Mouse (Mus musculus) gastrocnemius, postnatal 25 days (tissue): ENCODE measurements around the gene Gm20716. TPM values are rescaled to one million over a fixed set of nuclear protein-coding genes. Genes with fewer than 3 reads are reported as not detected.

Experiments
- DNase-seq: peaks from one replicate; pipeline ENCODE4 v3.0.0; 2022
- total RNA-seq, 2 experiments: library from RNA; stranded (reverse); gene quantifications; 1 replicate in 1 of 2; 2 replicates in 1 of 2; pipeline ENCODE4 v1.2.3; 2021

Gm20716 gene
- total RNA-seq, 2 experiments from 2014 or later = 8.2 to 9.1 TPM

GRCm38 (mm10) chr2:168229116-168230025 lies 793 bp downstream of the Gm20716 start:
- DNase-seq = peak; percentile 42

DNA sequence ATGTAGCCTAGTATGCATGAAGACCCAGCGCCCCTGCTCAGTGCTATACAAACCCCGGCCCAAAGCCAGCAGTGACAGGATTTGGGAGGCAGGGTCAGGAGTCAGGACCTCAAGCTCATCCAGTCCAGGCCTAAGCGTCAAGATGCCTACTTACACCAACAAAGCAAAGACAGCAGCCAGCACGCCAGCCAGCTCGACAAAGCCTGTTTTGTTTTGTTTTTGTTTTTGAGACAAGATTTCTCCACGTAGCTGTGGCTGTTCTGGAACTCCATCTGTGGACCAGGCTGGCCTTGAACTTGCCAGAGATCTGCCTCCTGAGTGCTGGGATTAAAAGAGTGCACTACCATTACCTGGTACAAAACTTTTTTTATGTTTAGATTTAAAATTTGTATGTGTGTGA lies 6.8 kb downstream of the Gm20716 start:
- DNase-seq = no peak

DNA sequence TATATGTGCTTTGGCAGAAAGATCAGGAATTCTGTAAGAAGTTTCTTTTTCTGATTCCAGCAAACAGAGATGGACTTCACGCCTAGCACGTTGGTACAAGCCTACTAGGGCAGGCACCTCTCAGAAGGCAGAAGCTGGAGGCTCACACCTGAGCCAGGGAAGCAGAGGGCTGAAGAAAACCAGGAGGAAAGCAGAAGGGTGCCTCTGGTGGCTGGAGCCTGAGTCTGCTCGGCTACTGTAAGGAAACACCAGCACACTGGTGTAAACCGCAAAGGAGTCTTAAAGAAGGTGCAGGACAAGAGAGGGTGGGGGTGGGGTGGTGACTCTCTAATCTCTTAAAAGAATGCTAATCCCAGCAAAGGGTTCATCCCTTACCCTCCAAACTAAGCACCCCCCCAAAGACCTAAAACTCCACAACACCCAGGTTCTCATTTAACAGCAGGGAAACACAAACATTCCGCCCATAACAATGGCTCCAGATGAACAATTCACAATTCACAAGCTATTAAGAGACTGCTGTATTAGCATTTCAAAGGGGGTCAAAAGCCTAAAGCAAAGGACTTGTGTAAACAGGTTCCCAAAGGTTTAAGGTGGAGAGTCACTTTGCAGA lies 16.3 kb downstream of the Gm20716 start:
- no peak for DNase-seq

DNA sequence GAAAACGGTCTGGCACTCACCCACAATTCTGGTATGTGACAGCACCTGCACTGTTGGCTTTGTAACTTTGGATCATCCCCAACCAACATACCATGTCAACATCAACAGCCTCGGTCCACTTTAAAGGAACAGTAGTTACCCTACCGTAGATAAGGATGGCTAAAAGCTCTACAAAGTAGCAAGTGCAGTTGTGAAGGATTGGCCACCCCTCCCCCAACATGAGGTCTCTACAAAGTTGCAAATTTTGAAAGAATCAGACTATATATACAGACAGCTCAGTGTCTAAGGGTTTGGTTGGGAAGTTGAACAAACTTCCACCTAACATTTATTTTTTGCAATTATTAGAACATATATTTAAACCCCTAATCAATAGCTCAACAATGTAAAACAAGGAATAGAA lies 22.3 kb downstream of the Gm20716 start:
- no peak for DNase-seq

GRCm38 (mm10) chr2:168206725-168207644 lies 23.2 kb downstream of the Gm20716 start, which contains the start of gene Adnp:
Gene Adnp, minus strand, starts transcription at chr2:168207112.
- DNase-seq = peak; percentile 94

DNA sequence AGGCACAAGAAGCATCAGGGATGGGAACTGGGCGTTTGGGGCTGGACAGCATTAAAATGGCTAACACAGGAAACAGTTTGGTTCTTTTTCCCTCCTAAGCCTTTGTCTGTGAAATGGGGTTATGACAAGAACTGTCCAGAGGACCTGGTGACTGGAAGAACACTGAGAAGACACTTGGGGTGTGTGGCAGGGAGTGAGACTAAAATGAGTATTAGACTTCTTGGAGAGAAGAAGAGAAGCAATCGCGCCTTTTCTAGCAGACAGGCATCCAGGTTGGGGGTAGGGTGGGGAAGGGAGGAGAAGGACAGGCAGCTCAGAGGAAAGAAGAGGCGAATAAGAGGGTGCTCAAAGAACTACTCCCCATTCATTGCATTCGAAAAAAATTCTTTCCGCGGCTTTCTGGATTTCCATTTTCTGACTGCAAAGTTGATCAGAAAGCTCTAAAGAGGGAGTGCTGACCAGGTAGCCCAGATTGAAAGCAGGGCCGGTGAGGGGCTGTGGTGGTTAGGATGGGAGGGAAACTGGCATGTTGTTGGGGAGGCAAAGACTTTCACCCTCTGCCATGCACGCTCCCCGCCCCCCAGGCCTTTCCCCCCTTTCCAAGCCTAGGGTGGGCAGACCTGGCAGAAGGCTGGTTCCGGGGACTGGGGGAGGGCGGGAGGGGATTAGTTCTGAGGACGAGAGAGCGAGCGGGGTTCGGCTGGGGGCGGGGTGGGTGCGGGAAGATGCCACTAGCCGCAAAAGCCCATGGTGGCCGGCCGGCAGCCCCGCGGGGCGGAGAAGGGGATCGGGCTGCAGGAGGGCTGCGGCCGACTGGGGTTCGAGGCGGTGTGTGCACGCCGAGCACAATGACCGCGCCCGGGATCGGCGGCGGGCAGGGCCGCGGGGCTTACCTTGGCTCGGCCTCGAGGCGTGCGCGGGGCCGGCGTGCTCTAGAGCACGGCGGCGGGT lies 24.2 kb downstream of the Gm20716 start:
- peak; percentile 16 for DNase-seq

- DNase-seq = peak; percentile 76
Observed at GRCm38 (mm10) chr2:168205265-168205664, 24.9 kb downstream of the Gm20716 start.

DNA sequence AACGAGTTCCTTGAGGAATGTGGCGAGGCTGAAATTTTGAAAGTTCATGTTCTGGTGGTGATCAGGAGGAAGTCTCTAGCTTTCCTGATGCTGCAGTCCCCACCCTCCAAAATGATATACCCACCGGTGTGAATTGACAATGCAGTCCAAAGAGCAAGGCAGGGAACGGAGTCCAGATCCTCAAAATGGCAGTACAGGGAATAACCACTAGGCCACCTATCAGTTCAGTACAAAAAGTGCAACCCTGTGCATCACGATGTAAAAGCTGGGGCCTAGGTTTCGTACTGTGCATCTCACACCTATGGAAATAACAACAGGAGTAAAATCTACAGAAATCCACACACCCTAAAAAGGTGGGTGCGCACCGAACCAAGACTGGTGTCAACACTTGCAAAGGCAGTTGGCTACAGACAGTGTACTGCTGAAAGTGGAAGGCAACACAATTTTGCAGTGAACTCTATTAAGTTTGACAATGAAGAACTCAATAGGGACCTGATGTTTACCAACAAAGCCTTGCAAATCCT lies 25.6 kb downstream of the Gm20716 start:
- no peak for DNase-seq

DNA sequence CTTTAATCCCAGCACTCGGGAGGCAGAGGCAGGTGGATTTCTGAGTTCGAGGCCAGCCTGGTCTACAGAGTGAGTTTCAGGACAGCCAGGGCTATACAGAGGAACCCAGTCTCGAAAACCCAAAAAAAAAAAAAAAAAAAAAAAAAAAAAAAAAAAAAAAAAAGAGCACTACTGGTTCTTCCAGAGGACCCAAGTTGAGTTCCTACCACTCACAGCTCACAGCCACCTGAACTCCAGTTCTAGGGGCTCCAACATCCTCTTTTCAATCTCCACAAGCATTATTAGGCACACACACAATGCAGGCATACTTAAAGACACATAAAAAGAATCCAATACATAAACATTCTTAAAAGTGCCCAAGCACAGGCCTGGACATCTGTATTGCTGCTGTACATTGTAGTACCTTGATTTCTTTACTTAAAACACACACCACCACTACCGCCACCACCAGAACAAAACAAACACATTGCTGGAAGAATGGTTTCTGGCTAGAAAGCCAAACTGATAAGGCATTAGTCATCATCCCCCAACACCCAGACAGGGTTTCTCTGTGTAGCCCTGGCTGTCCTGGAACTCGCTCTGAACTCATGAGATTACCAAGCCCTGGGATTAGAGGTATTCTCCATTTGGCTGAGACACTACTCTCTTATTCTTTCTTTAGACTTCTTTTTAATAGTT lies 30.0 kb downstream of the Gm20716 start:
- no peak for DNase-seq

GRCm38 (mm10) chr2:168199476-168199875 lies 30.7 kb downstream of the Gm20716 start:
- DNase-seq = no peak

- DNase-seq = no peak
Observed at GRCm38 (mm10) chr2:168198421-168198820, 31.7 kb downstream of the Gm20716 start.

DNA sequence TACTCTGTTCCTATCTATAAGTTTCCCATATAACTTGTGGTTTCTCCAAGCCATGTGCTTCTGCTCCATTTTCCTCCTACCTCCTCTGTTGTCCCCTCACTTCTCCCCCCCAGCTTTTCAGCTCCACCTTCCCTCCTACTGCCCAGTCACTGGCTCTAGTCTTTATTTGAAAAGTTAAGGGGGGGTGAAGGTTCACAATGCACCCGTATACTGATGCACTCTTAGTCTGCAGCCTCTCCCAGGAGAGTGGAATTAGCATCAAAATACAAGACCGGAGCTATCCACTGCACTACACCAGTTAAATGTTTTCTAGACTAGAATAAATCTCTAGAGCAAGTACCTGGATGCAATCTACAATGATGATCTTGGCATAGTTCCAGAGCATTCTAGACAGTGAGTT lies 34.4 kb downstream of the Gm20716 start:
- no peak for DNase-seq

- DNase-seq = no peak
Observed at GRCm38 (mm10) chr2:168193685-168194084, 36.5 kb downstream of the Gm20716 start.

- no peak for DNase-seq
Observed at GRCm38 (mm10) chr2:168191856-168192255, 38.3 kb downstream of the Gm20716 start.

GRCm38 (mm10) chr2:168175946-168176345 lies 54.2 kb downstream of the Gm20716 start:
- DNase-seq = no peak

DNA sequence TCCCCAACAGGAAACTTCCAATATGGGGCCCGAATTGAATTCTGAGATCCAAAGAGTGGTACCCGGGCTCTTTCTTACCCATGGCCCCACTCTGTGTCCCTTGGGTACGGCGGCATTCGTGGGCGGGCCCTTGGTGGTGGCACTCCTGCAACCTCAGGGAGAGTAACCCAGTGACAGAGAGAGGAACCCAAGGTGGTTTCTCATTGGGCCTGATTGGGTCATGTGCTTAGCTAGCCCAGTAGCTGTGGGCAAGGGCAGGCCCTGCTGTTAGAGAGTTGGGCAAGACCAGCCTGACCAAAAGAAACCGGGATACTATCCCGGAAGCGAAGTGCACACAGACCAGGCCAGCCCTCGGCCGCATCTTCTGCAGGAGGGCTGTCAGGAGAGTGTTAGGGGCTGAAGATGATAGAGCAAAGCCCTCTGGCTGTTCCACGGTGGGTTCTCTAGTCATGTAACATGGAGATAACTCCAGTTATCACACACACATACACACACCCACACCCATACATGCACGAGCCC lies 59.9 kb downstream of the Gm20716 start:
- peak; percentile 64 for DNase-seq

- DNase-seq = no peak
Observed at GRCm38 (mm10) chr2:168169800-168170113, 60.4 kb downstream of the Gm20716 start.

DNA sequence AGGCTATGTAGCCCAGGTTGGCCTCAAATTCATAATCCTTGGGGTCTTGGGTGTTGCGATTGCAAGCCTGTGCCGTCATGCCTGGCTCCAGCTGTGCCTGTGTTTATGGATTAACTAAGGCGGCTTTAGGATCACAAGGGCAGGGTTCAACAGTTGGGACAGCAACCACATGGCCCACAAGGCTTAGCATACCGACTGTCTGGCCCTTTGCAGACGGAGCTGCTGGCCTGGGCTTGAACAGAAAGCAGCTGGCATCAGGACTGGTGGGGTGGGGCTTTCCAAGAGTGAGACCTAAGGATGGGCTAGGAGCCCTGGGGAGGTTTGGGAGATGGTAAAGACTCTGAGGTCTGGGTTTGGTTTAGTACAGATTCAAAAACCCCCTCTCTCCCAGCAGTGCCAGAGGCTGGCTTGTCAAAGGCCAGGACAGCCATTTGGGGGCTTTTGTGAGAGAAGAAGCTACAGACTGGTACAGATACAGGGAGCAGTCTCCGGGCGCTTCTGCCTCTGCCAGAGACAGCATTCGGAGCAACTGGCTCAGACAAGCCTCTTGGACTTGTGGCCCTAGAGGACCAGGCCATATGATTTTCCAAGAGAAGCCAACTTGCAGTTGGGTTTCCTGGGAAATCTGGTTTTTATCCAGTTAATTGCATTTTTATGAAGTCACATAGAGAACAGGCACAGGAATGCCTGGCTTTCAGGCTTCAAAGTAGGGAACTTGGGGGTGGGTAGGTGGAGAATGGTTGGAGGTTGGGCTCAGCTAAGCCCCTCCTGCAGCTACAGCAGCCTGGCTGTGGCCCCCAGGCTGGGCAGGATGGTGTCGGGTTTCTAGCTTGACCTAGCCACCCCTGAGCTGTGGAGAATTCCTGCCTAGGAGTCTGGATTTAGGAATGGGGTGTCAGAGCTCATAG lies 61.0 kb downstream of the Gm20716 start:
- DNase-seq = no peak

DNA sequence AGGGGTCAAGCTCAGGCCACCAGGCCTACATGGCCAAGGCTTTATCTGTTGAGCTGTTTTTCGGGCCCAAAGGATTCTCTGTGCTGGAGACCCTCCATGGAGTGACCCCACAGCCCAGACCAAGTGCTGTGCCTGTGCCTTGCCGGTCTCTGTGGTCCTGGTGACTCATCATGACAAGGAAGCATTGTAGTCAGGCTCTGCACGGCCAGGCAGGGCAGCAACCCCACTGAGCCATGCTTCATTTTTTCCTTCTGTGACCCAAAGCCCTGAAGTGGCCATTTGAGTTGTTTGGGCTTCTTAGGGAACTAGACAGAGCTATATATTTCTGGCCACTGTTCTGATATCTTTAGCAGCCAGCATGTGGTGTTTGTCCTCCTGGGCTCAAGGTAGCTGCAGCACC lies 62.4 kb downstream of the Gm20716 start:
- DNase-seq = no peak
